Mouse (Mus musculus) limb, embryonic 14.5 days (tissue): ENCODE data around the gene Gm44503. TPM values are rescaled to one million over a fixed set of nuclear protein-coding genes. Genes with fewer than 3 reads are reported as not detected.

ENCODE experiments used
- ATAC-seq: fragments of 200-750 bp; cut with Nextera tagmentation; 2 replicates; pipeline ENCODE4 v1.8.0; 2017; ENCODE audit warnings: low read depth, moderate number of reproducible peaks, moderate TSS enrichment; ENCODE audit not compliant: low FRiP score
- DNase-seq: peaks from one replicate; pipeline ENCODE4 v3.0.0-alpha.2; 2015; ENCODE audit warnings: low spot score
- H3K27ac ChIP-seq: fragments of 300-500 bp; sonication (generic); replicated peaks from 2 replicates; pipeline ENCODE4 v1.5.1; 2014; ENCODE audit warnings: low read depth, mild to moderate bottlenecking, low read length, moderate library complexity, mixed read lengths
- H3K27me3 ChIP-seq: fragments of 300-500 bp; sonication (generic); 2 replicates; pipeline ENCODE4 v1.6.1; 2014; ENCODE audit warnings: low read length, mixed read lengths; ENCODE audit not compliant: control insufficient read depth, insufficient read depth
- H3K36me3 ChIP-seq: fragments of 300-500 bp; sonication (generic); 2 replicates; pipeline ENCODE4 v1.6.1; 2014; ENCODE audit warnings: mild to moderate bottlenecking, low read length, moderate library complexity, mixed read lengths; ENCODE audit not compliant: control insufficient read depth, insufficient read depth
- H3K4me1 ChIP-seq: fragments of 300-500 bp; sonication (generic); 2 replicates; pipeline ENCODE4 v1.6.1; 2014; ENCODE audit warnings: antibody characterized with exemption, low read length, mixed read lengths; ENCODE audit not compliant: control insufficient read depth, insufficient read depth
- H3K4me2 ChIP-seq: fragments of 300-500 bp; sonication (generic); replicated peaks from 2 replicates; pipeline ENCODE4 v1.6.1; 2014; ENCODE audit warnings: low read depth, mild to moderate bottlenecking, low read length, moderate library complexity; ENCODE audit not compliant: severe bottlenecking
- H3K4me3 ChIP-seq: fragments of 300-500 bp; sonication (generic); replicated peaks from 2 replicates; pipeline ENCODE4 v1.5.1; 2014; ENCODE audit warnings: low read length
- H3K9ac ChIP-seq: fragments of 300-500 bp; sonication (generic); 2 replicates; pipeline ENCODE4 v1.6.1; 2014; ENCODE audit warnings: mild to moderate bottlenecking, low read depth, low read length, moderate library complexity; ENCODE audit not compliant: severe bottlenecking
- H3K9me3 ChIP-seq: fragments of 300-500 bp; sonication (generic); 2 replicates; pipeline ENCODE4 v1.6.1; 2016; ENCODE audit warnings: low read length; ENCODE audit not compliant: control insufficient read depth
- POLR2A ChIP-seq: fragments of 200-500 bp; IDR thresholded peaks from 2 replicates; pipeline ENCODE4 v1.8.0; 2012; ENCODE audit warnings: inconsistent platforms, mild to moderate bottlenecking, moderate library complexity, borderline replicate concordance; ENCODE audit not compliant: insufficient read depth, insufficient read length; ENCODE audit errors: extremely low read depth
- WGBS: fragments of 180-500 bp; shearing (Covaris S2); extraction: QIAGEN DNeasy Blood & Tissue Kit; methylation state at CpG from one replicate; pipeline ENCODE4 v1.1.7; 2014; 5-methylcytosine and 5-hydroxymethylcytosine counted together
- polyA plus RNA-seq, 2 experiments: library from polyadenylated mRNA; depleted of rRNA in 1 of 2; stranded (reverse) in 1 of 2; unstranded in 1 of 2; fragments of >200 nt; fragmentation: Nextera tagmentation in 1 of 2; extraction: Ambion mirVana in 1 of 2; gene quantifications; 2 replicates each; pipeline versions ENCODE4 v1.2.1 to v1.2.3; 2012 to 2014

Gene Gm44503
- polyA plus RNA-seq, 2 experiments, result not detected

DNA sequence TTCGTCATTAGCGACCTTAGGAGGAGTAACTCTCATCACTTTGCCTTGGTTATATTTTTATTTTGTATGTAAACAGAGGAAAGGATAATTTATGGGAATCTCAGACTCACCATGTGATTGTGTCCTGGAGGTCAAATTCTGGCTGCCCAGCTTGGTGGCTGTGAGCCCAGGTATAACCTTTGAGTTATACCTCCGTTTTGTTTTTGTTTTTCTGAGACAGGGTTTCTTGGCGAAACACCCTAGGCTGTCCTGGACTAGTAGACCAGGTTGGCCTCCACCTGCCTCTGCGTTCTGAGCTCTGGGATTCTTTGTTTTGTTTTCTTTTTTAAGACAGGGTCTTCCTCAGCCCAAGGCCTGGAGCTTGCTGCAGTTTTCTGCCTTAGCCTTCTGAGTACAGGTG lies 30.1 kb downstream of the Gm44503 start:
- DNase-seq (no peak), ATAC-seq (no peak)
- H3K36me3 ChIP-seq, result no peaks in the 10 kb centered on the region
- no peak overlapping the region for H3K27ac ChIP-seq
- WGBS, result 83% methylated on average over 5 of the region's 5 CpGs
- no peaks in the 10 kb centered on the region for H3K27me3 ChIP-seq
- no peak for TF ChIP-seq POLR2A
- no peaks in the 10 kb centered on the region for H3K9me3 ChIP-seq
- no peak overlapping the region for H3K9ac ChIP-seq
- no peak overlapping the region for H3K4me2 ChIP-seq
- H3K4me3 ChIP-seq, result no peak overlapping the region
- H3K4me1 ChIP-seq, result peaks cover 3% of the 10 kb centered on the region; the same call in 1 of the 2 replicates

DNA sequence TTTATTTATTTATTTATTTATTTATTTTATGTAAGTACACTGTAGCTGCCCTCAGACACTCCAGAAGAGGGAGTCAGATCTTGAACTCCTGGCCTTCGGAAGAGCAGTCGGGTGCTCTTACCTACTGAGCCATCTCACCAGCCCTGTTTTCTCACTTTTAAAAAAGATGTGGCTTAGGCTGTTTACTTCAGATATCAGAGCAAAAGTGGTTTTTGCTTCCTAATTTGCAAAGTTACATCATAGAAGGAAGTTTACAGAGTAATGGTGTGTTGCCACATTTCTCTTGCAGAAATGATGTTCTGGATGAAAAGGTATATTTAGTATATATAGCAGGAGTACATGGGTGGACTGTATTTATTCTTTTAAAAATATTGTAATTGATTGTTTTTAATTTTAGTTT lies 32.8 kb downstream of the Gm44503 start:
- Histone ChIP-seq H3K9ac (no peak overlapping the region), H3K4me2 (no peak overlapping the region), H3K4me1 (no peaks in the 10 kb centered on the region), H3K9me3 (no peaks in the 10 kb centered on the region), H3K4me3 (no peak overlapping the region), H3K27me3 (no peaks in the 10 kb centered on the region), H3K36me3 (no peaks in the 10 kb centered on the region), H3K27ac (no peak overlapping the region)
- no peak for TF ChIP-seq POLR2A
- DNase-seq (no peak), ATAC-seq (no peak)
- 93% methylated on average over 2 of the region's 2 CpGs for WGBS

DNA sequence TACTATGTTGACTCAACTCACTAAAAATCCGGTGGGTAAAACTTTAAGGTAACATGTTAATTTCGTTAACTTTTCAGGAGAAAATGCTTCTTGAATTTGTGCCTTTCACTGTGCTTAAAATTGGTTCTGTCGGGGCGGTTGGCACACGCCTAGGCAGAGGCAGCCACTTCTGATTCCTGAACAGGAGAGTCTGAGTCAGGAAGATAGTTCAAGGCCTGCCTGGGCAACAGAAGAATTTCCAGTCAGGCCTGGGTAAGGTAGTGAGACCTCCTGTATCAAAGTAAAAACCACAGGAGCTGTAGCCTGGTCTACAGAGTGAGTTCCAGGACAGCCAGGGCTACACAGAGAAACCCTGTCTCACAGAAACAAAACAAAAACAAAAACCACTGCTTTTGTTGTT lies 33.9 kb downstream of the Gm44503 start:
- DNase-seq (no peak), ATAC-seq (no peak)
- Histone ChIP-seq H3K9me3 (no peaks in the 10 kb centered on the region), H3K27ac (no peak overlapping the region), H3K4me1 (no peaks in the 10 kb centered on the region), H3K4me3 (no peak overlapping the region), H3K36me3 (no peaks in the 10 kb centered on the region), H3K9ac (no peak overlapping the region), H3K4me2 (no peak overlapping the region), H3K27me3 (no peaks in the 10 kb centered on the region)
- 87% methylated on average over 5 of the region's 5 CpGs for WGBS
- no peak for TF ChIP-seq POLR2A

DNA sequence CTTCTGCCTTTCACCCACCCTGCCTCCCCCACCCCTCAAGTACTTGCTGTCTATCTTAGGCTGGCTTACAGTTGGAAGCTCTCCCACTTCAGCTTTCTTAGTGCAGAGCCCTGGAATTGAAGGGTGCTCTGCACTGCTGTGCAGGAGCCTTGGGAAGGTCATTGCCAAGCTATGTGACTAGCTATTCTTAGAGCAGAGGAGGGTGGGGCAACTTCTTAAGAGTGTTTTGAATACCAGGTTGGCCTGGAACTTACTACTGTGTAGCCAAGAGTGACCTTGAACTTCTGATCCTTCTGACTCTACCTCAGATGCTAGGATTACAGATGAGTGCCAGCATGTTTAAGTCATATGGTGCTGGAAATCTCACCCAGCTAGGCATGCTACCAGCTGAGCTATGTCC lies 37.5 kb downstream of the Gm44503 start:
- DNase-seq (no peak), ATAC-seq (no peak)
- no peak overlapping the region for H3K27ac ChIP-seq
- no peak overlapping the region for H3K9ac ChIP-seq
- no peaks in the 10 kb centered on the region for H3K36me3 ChIP-seq
- H3K4me1 ChIP-seq, result no peaks in the 10 kb centered on the region
- no peaks in the 10 kb centered on the region for H3K9me3 ChIP-seq
- no peak overlapping the region for H3K4me3 ChIP-seq
- H3K27me3 ChIP-seq, result no peaks in the 10 kb centered on the region
- no peak for TF ChIP-seq POLR2A
- H3K4me2 ChIP-seq, result no peak overlapping the region

DNA sequence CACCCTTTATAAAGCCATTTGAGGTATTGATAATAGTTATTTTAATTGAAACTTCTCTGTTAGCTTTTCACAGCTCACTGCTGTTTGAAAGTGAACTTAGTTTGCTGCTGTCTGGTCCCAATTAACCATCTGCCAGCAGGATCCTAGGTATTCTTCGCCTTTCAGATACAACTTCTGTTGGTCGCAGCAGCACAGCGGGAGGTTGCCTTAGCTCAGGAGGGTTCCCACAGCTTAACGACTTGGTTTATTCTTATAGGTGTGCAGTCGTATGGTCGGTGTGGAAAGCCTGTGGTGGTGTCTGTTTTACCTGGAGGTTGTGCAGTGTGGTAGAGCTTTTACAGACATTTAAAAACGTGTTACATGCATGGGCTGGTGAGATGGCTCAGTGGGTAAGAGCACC lies 38.2 kb downstream of the Gm44503 start:
- no peaks in the 10 kb centered on the region for H3K27me3 ChIP-seq
- no peak overlapping the region for H3K4me2 ChIP-seq
- H3K36me3 ChIP-seq, result no peaks in the 10 kb centered on the region
- no peaks in the 10 kb centered on the region for H3K4me1 ChIP-seq
- H3K9me3 ChIP-seq, result no peaks in the 10 kb centered on the region
- 43% methylated on average over 7 of the region's 7 CpGs for WGBS
- DNase-seq, result no peak
- ATAC-seq, result no peak
- H3K9ac ChIP-seq, result no peak overlapping the region
- TF ChIP-seq POLR2A, result no peak
- H3K4me3 ChIP-seq, result no peak overlapping the region
- H3K27ac ChIP-seq, result no peak overlapping the region

DNA sequence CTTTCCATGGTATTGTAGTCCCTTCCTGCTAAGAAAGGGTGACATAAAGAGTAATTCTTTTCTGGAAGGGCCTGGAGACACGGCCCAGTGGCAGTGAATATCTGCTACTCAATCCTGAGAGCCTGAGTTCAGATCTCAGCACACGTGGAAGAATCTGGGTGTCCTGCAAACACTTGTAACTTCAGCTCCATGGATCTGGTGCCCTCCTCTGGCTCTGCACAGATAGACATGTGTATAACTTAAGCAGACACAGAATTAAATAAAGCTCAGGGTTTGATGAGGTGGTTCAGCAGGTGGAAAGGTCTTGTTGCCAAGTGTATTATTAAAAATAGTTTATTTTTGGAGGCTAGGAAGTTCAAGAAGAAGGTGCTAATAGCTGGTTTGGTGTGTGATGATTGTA lies 41.8 kb downstream of the Gm44503 start:
- Histone ChIP-seq H3K27me3 (no peaks in the 10 kb centered on the region), H3K4me1 (no peaks in the 10 kb centered on the region), H3K27ac (no peak overlapping the region), H3K9ac (no peak overlapping the region), H3K4me3 (no peak overlapping the region), H3K4me2 (no peak overlapping the region), H3K36me3 (peaks cover under 1% of the 10 kb centered on the region; the same call in 1 of the 2 replicates), H3K9me3 (no peaks in the 10 kb centered on the region)
- 58% methylated on average over 2 of the region's 2 CpGs for WGBS
- no peak for ATAC-seq
- no peak for TF ChIP-seq POLR2A
- DNase-seq, result no peak
